Mouse (Mus musculus) CH12.LX (cell line): ENCODE data around the gene Flot1. TPM values are rescaled to one million over a fixed set of nuclear protein-coding genes. Genes with fewer than 3 reads are reported as not detected.

Experiments used
- DNase-seq: peaks from one replicate; pipeline ENCODE4 v3.0.0-alpha.2; 2013; ENCODE audit errors: extremely low read depth
- H3K27ac ChIP-seq: 2 replicates; pipeline ENCODE4 v1.5.1; 2012; ENCODE audit warnings: low read depth, mild to moderate bottlenecking, control low read depth, moderate library complexity; ENCODE audit not compliant: insufficient read depth
- H3K27me3 ChIP-seq: replicated peaks from 2 replicates; pipeline ENCODE3; 2012; ENCODE audit warnings: inconsistent platforms
- H3K36me3 ChIP-seq, 2 experiments: replicated peaks in 1 of 2; 2 replicates each; pipeline versions ENCODE3 to v1.6.1; 2012; ENCODE audit warnings: inconsistent platforms in 1 of 2, low read length in 1 of 2, mild to moderate bottlenecking in 1 of 2, mixed read lengths in 1 of 2, moderate library complexity in 1 of 2; ENCODE audit not compliant: control insufficient read depth in 1 of 2, insufficient read depth in 1 of 2
- H3K4me1 ChIP-seq, 2 experiments: 2 replicates each; pipeline ENCODE4 v1.6.1; 2012; ENCODE audit warnings: inconsistent platforms in 1 of 2, moderate library complexity in 1 of 2; ENCODE audit not compliant: insufficient read depth in 2 of 2, control insufficient read depth in 1 of 2
- H3K4me2 ChIP-seq: 2 replicates; pipeline ENCODE4 v1.6.1; 2012; ENCODE audit warnings: low read depth, mild to moderate bottlenecking, control low read depth; ENCODE audit not compliant: poor library complexity, insufficient read depth, severe bottlenecking
- H3K4me3 ChIP-seq, 3 experiments: fragments of 150-350 bp in 1 of 3; sonication (generic) in 1 of 3; replicated peaks in 1 of 3; 2 replicates each; pipeline versions ENCODE3 to v1.5.1; 2011 to 2012; ENCODE audit warnings: low read depth in 2 of 3, low read length in 2 of 3, mild to moderate bottlenecking in 2 of 3, moderate library complexity in 2 of 3, control low read depth in 1 of 3, improper control_type of control experiment in 1 of 3, inconsistent platforms in 1 of 3, mixed read lengths in 1 of 3; ENCODE audit not compliant: poor library complexity in 1 of 3
- H3K79me2 ChIP-seq: replicated peaks from 2 replicates; pipeline ENCODE4 v1.6.1; 2012; ENCODE audit warnings: mild to moderate bottlenecking, moderate library complexity; ENCODE audit not compliant: control insufficient read depth, poor library complexity, insufficient read depth, severe bottlenecking; ENCODE audit errors: extremely low read depth
- H3K9ac ChIP-seq: 2 replicates; pipeline ENCODE4 v1.6.1; 2012; ENCODE audit warnings: low read depth, mild to moderate bottlenecking, control low read depth, moderate library complexity; ENCODE audit not compliant: insufficient read depth
- H3K9me3 ChIP-seq: replicated peaks from 2 replicates; pipeline ENCODE3; 2012; ENCODE audit warnings: low read length, inconsistent platforms, mixed read lengths
- BHLHE40 ChIP-seq: IDR thresholded peaks from 2 replicates; pipeline ENCODE4 v1.6.1; 2011; ENCODE audit warnings: mild to moderate bottlenecking, low read depth, low read length, improper control_type of control experiment
- CHD1 ChIP-seq: IDR thresholded peaks from 2 replicates; pipeline ENCODE4 v1.6.1; 2012; ENCODE audit warnings: low read depth, low read length, improper control_type of control experiment, inconsistent platforms
- CHD2 ChIP-seq: IDR thresholded peaks from 2 replicates; pipeline ENCODE4 v1.6.1; 2011; ENCODE audit warnings: low read length, improper control_type of control experiment
- CTCF ChIP-seq, 2 experiments: IDR thresholded peaks in 1 of 2; conservative IDR thresholded peaks in 1 of 2; 2 replicates each; pipeline ENCODE4 v1.5.1; 2011 to 2012; ENCODE audit warnings: low read depth in 2 of 2, low read length in 2 of 2, improper control_type of control experiment in 1 of 2, inconsistent platforms in 1 of 2, mild to moderate bottlenecking in 1 of 2, moderate library complexity in 1 of 2
- ELF1 ChIP-seq: IDR thresholded peaks from 2 replicates; pipeline ENCODE4 v1.6.1; 2014; ENCODE audit warnings: low read depth, mild to moderate bottlenecking, inconsistent platforms, low read length, improper control_type of control experiment
- ETS1 ChIP-seq: conservative IDR thresholded peaks from 2 replicates; pipeline ENCODE4 v1.6.1; 2012; ENCODE audit warnings: low read depth, mild to moderate bottlenecking, inconsistent platforms, low read length, improper control_type of control experiment, moderate library complexity
- GABPA ChIP-seq: IDR thresholded peaks from 2 replicates; pipeline ENCODE4 v1.6.1; 2012; ENCODE audit warnings: low read depth, low read length, improper control_type of control experiment, inconsistent platforms; ENCODE audit not compliant: insufficient replicate concordance
- HCFC1 ChIP-seq: IDR thresholded peaks from 2 replicates; pipeline ENCODE4 v1.6.1; 2012; ENCODE audit warnings: low read depth, mild to moderate bottlenecking, inconsistent platforms, low read length, improper control_type of control experiment
- IRF4 ChIP-seq: IDR thresholded peaks from 2 replicates; pipeline ENCODE4 v1.6.1; 2014; ENCODE audit warnings: low read depth, mild to moderate bottlenecking, inconsistent platforms, low read length, improper control_type of control experiment
- JUND ChIP-seq: conservative IDR thresholded peaks from 2 replicates; pipeline ENCODE4 v1.6.1; 2011; ENCODE audit warnings: low read depth, low read length, improper control_type of control experiment
- KAT2A ChIP-seq: IDR thresholded peaks from 2 replicates; pipeline ENCODE4 v1.6.1; 2012; ENCODE audit warnings: low read length, improper control_type of control experiment, inconsistent platforms; ENCODE audit not compliant: insufficient replicate concordance
- MAFK ChIP-seq: IDR thresholded peaks from 2 replicates; pipeline ENCODE4 v1.6.1; 2011; ENCODE audit warnings: low read length, improper control_type of control experiment; ENCODE audit not compliant: insufficient replicate concordance
- MAX ChIP-seq: IDR thresholded peaks from 2 replicates; pipeline ENCODE4 v1.6.1; 2011; ENCODE audit warnings: low read length, improper control_type of control experiment
- MAZ ChIP-seq: IDR thresholded peaks from 2 replicates; pipeline ENCODE4 v1.6.1; 2012; ENCODE audit warnings: low read depth, mild to moderate bottlenecking, inconsistent platforms, low read length, improper control_type of control experiment, moderate library complexity
- MEF2A ChIP-seq: IDR thresholded peaks from 2 replicates; pipeline ENCODE4 v1.6.1; 2014; ENCODE audit warnings: low read depth, mild to moderate bottlenecking, inconsistent platforms, low read length, improper control_type of control experiment, borderline replicate concordance
- MXI1 ChIP-seq: IDR thresholded peaks from 2 replicates; pipeline ENCODE4 v1.6.1; 2011; ENCODE audit warnings: mild to moderate bottlenecking, low read depth, low read length, improper control_type of control experiment
- MYC ChIP-seq: IDR thresholded peaks from 2 replicates; pipeline ENCODE4 v1.6.1; 2011; ENCODE audit warnings: low read depth, mild to moderate bottlenecking, improper control_type of control experiment, low read length
- NELFE ChIP-seq: IDR thresholded peaks from 2 replicates; pipeline ENCODE4 v1.6.1; 2011; ENCODE audit warnings: low read depth, low read length, improper control_type of control experiment
- NRF1 ChIP-seq: IDR thresholded peaks from 2 replicates; pipeline ENCODE4 v1.6.1; 2014; ENCODE audit warnings: low read depth, mild to moderate bottlenecking, inconsistent platforms, low read length, improper control_type of control experiment, moderate library complexity
- POLR2A ChIP-seq: IDR thresholded peaks from 2 replicates; pipeline ENCODE4 v1.6.1; 2011; ENCODE audit warnings: low read depth, mild to moderate bottlenecking, improper control_type of control experiment, low read length
- POLR2AphosphoS2 ChIP-seq: IDR thresholded peaks from 2 replicates; pipeline ENCODE4 v1.6.1; 2011; ENCODE audit warnings: low read depth, low read length, improper control_type of control experiment
- RAD21 ChIP-seq: IDR thresholded peaks from 2 replicates; pipeline ENCODE4 v1.6.1; 2011; ENCODE audit warnings: low read depth, mild to moderate bottlenecking, low read length, improper control_type of control experiment, moderate library complexity
- RCOR1 ChIP-seq: conservative IDR thresholded peaks from 2 replicates; pipeline ENCODE4 v1.6.1; 2012; ENCODE audit warnings: low read depth, mild to moderate bottlenecking, inconsistent platforms, low read length, improper control_type of control experiment
- SIN3A ChIP-seq: IDR thresholded peaks from 2 replicates; pipeline ENCODE4 v1.6.1; 2012; ENCODE audit warnings: low read length, improper control_type of control experiment, inconsistent platforms
- SMC3 ChIP-seq: IDR thresholded peaks from 2 replicates; pipeline ENCODE4 v1.6.1; 2011; ENCODE audit warnings: low read depth, low read length, improper control_type of control experiment
- TBP ChIP-seq: conservative IDR thresholded peaks from 2 replicates; pipeline ENCODE4 v1.6.1; 2011; ENCODE audit warnings: low read depth, low read length, improper control_type of control experiment
- TCF12 ChIP-seq: IDR thresholded peaks from 2 replicates; pipeline ENCODE4 v1.6.1; 2014; ENCODE audit warnings: low read depth, mild to moderate bottlenecking, inconsistent platforms, low read length, improper control_type of control experiment
- UBTF ChIP-seq: IDR thresholded peaks from 2 replicates; pipeline ENCODE4 v1.6.1; 2012; ENCODE audit warnings: low read depth, mild to moderate bottlenecking, inconsistent platforms, low read length, improper control_type of control experiment, moderate library complexity
- USF1 ChIP-seq: IDR thresholded peaks from 2 replicates; pipeline ENCODE4 v1.6.1; 2014; ENCODE audit warnings: low read depth, mild to moderate bottlenecking, inconsistent platforms, low read length, improper control_type of control experiment
- ZC3H11A ChIP-seq: IDR thresholded peaks from 2 replicates; pipeline ENCODE4 v1.6.1; 2012; ENCODE audit warnings: low read depth, mild to moderate bottlenecking, inconsistent platforms, low read length, improper control_type of control experiment
- ZKSCAN1 ChIP-seq: IDR thresholded peaks from 2 replicates; pipeline ENCODE4 v1.6.1; 2012; ENCODE audit warnings: low read depth, inconsistent platforms, low read length, improper control_type of control experiment, borderline replicate concordance
- ZMIZ1 ChIP-seq: IDR thresholded peaks from 2 replicates; pipeline ENCODE4 v1.6.1; 2012; ENCODE audit warnings: low read depth, mild to moderate bottlenecking, inconsistent platforms, low read length, improper control_type of control experiment
- dilution Hi-C: fragments of 300-500 bp; cut with MboI; formaldehyde crosslinking; loops from 2 replicates; pipeline ENCODE4 v1.14.3; 2020; ENCODE audit warnings: low sequenced_read_pairs; ENCODE audit not compliant: extremely low pct_unique_long_range_greater_than_20kb, extremely low pct_ligation_motif_present
- in situ Hi-C: fragments of 300-500 bp; cut with MboI; formaldehyde crosslinking; loops from 3 replicates; pipeline ENCODE4 v1.14.3; 2019; ENCODE audit warnings: low sequenced_read_pairs, low pct_ligation_motif_present, low pct_unique_long_range_greater_than_20kb, mixed read lengths
- polyA plus RNA-seq: library from polyadenylated mRNA; unstranded; fragments of >175 nt; gene quantifications from 2 replicates; pipeline ENCODE4 v1.2.1, GENCODE M21; 2012; ENCODE audit warnings: low read depth; ENCODE audit not compliant: insufficient read length
- total RNA-seq, 2 experiments: library from RNA; depleted of rRNA; stranded (reverse); fragments of 300-350 nt in 1 of 2; fragments of >200 nt in 1 of 2; gene quantifications; 2 replicates each; pipeline ENCODE4 v1.2.3; 2012 to 2014

The Flot1 gene
- total and polyA plus RNA-seq, 3 experiments, result 16.3 to 21.6 (median 17.6) TPM

DNA sequence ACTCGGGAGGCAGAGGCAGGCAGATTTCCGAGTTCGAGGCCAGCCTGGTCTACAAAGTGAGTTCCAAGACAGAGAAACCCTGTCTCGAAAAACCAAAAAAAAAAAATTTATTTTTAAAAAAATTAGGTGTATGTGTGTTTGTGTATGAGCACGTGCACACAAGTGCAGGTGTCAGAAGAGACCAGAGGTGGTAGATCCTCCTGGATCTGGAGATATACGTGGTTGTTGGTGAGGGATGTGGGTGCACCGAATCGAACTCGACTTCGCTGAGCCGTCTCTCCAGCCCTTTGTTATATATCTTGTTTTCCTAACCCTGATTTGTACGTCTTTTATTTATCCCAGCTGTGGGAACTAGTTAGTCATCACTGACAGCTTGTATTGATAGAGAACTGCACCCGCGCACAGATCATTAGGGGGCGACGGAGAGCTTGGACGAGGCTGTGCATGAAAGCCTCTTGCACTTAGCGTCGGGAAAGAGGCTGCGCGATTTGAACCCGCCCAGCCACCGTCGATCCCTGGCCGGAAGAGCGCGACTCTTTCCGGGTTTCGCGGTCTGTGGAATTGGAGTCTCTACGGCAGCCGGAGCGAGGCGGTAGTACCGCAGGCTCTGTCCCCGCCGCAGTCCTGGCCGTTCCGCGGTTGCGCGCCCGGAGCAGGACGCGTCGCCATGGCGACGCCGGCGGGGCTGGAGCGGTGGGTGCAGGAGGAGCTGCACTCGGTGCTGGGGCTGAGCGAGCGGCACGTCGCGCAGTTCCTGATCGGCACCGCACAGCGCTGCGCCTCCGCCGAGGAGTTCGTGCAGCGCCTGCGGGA lies 56.4 kb downstream of the Flot1 start, which contains the start of gene Dhx16:
Gene Dhx16 (plus strand): TSS at position 575 of the 813 bp plus-strand sequence.
- peak; percentile 97 for DNase-seq
- in situ Hi-C loops, result no loop called here
- H3K36me3 ChIP-seq, result peaks cover 42 to 59% of the 10 kb centered on the region in 2 experiments
- dilution Hi-C loops, result no loop called here
- peak within 1 kb of the TSS; percentile 94 for H3K9ac ChIP-seq
- no peaks in the 10 kb centered on the region for H3K9me3 ChIP-seq
- TF ChIP-seq NRF1 (peak; percentile 69), NELFE (peak; percentile 82), KAT2A (peak; percentile 89; the same call in 1 of the 2 replicates), MXI1 (peak; percentile 85), SMC3 (peak; percentile 62), CTCF (conservative IDR thresholded peaks at IDR 0.05 in 1 of 2, IDR thresholded peaks at IDR 0.05 in 1 of 2; ENCODE audit: low read depth in 2 of 2, low read length in 2 of 2) (peak; percentile 32 to 87; a peak in 3 of 4 replicates), HCFC1 (peak; percentile 97), SIN3A (peak; percentile 97), USF1 (no peak), MAZ (no peak; the same call in 1 of the 2 replicates), MYC (peak; percentile 74), RCOR1 (peak; percentile 59; the same call in 1 of the 2 replicates), TBP (0 out of 2 replicates have a peak, but pooled peaks have one; percentile 24), POLR2AphosphoS2 (0 out of 2 replicates have a peak, but pooled peaks have one; percentile 38), ZC3H11A (no peak), ETS1 (peak; percentile 66), MAX (peak; percentile 83), BHLHE40 (peak; percentile 61; the same call in 1 of the 2 replicates), MEF2A (peak; percentile 88), RAD21 (peak; percentile 58), POLR2A (peak; percentile 82), ZKSCAN1 (no peak; the same call in 1 of the 2 replicates), ZMIZ1 (peak; percentile 80), UBTF (no peak), JUND (no peak; the same call in 1 of the 2 replicates), IRF4 (peak; percentile 77), CHD2 (peak; percentile 69; the same call in 1 of the 2 replicates), CHD1 (peak; percentile 23; the same call in 1 of the 2 replicates), GABPA (no peak; the same call in 1 of the 2 replicates), TCF12 (peak; percentile 76), ELF1 (peak; percentile 99), MAFK (no peak)
- peak within 1 kb of the TSS; percentile 83 for H3K4me2 ChIP-seq
- H3K27ac ChIP-seq, result peak within 1 kb of the TSS; percentile 61
- peak within 1 kb of the TSS; percentile 86 to 100 (median 98) for H3K4me3 ChIP-seq
- H3K27me3 ChIP-seq, result no peaks in the 10 kb centered on the region
- H3K4me1 ChIP-seq, result peaks cover 5 to 16% of the 10 kb centered on the region in 2 experiments
- H3K79me2 ChIP-seq, result peaks cover 20% of the 10 kb centered on the region
